Mouse (Mus musculus) MEL (cell line): ENCODE measurements around the gene Gm49395. TPM values are rescaled to one million over a fixed set of nuclear protein-coding genes. Genes with fewer than 3 reads are reported as not detected.

Source experiments
- DNase-seq: peaks from one replicate; pipeline ENCODE4 v3.0.0; 2011; ENCODE audit warnings: low read depth, low spot score
- H3K27ac ChIP-seq: 2 replicates; pipeline ENCODE4 v1.5.1; 2012; ENCODE audit warnings: low read depth, mild to moderate bottlenecking, control low read depth, low read length, moderate library complexity; ENCODE audit not compliant: control insufficient read depth
- H3K27me3 ChIP-seq, 2 experiments: fragments of 150-350 bp in 1 of 2; sonication (generic) in 1 of 2; 2 replicates each; pipeline ENCODE4 v1.6.1; 2012; ENCODE audit warnings: low read length in 2 of 2, mild to moderate bottlenecking in 2 of 2, improper control_type of control experiment in 1 of 2, moderate library complexity in 1 of 2; ENCODE audit not compliant: insufficient read depth in 2 of 2, control insufficient read depth in 1 of 2
- H3K36me3 ChIP-seq, 2 experiments: 2 replicates each; pipeline ENCODE4 v1.6.1; 2012 to 2014; ENCODE audit warnings: low read length in 2 of 2, improper control_type of control experiment in 1 of 2, inconsistent platforms in 1 of 2, mild to moderate bottlenecking in 1 of 2; ENCODE audit not compliant: insufficient read depth in 2 of 2, control insufficient read depth in 1 of 2
- H3K4me1 ChIP-seq, 2 experiments: fragments of 150-350 bp in 1 of 2; sonication (generic) in 1 of 2; 2 replicates each; pipeline ENCODE4 v1.6.1; 2012; ENCODE audit warnings: low read length in 2 of 2, improper control_type of control experiment in 1 of 2, mild to moderate bottlenecking in 1 of 2; ENCODE audit not compliant: insufficient read depth in 2 of 2, control insufficient read depth in 1 of 2
- H3K4me3 ChIP-seq, 2 experiments: fragments of 150-350 bp in 1 of 2; sonication (generic) in 1 of 2; 2 replicates each; pipeline ENCODE4 v1.5.1; 2012; ENCODE audit warnings: low read depth in 2 of 2, low read length in 2 of 2, mild to moderate bottlenecking in 2 of 2, moderate library complexity in 2 of 2, control low read depth in 1 of 2, improper control_type of control experiment in 1 of 2; ENCODE audit not compliant: control insufficient read depth in 1 of 2, insufficient read depth in 1 of 2
- H3K79me2 ChIP-seq: 2 replicates; pipeline ENCODE4 v1.6.1; 2012; ENCODE audit warnings: mild to moderate bottlenecking, low read length, moderate library complexity; ENCODE audit not compliant: control insufficient read depth, poor library complexity, insufficient read depth
- H3K9ac ChIP-seq: 2 replicates; pipeline ENCODE4 v1.6.1; 2012; ENCODE audit warnings: low read depth, mild to moderate bottlenecking, control low read depth, low read length, moderate library complexity; ENCODE audit not compliant: control insufficient read depth, poor library complexity, severe bottlenecking
- H3K9me3 ChIP-seq: fragments of 150-350 bp; sonication (generic); replicated peaks from 2 replicates; pipeline ENCODE4 v1.6.1; 2012; ENCODE audit warnings: mild to moderate bottlenecking, low read length, improper control_type of control experiment, moderate library complexity; ENCODE audit not compliant: insufficient read depth
- BHLHE40 ChIP-seq: IDR thresholded peaks from 2 replicates; pipeline ENCODE4 v1.6.1; 2012; ENCODE audit warnings: low read depth, mild to moderate bottlenecking, inconsistent platforms, low read length, improper control_type of control experiment, borderline replicate concordance
- CHD1 ChIP-seq: IDR thresholded peaks from 2 replicates; pipeline ENCODE4 v1.6.1; 2012; ENCODE audit warnings: low read depth, mild to moderate bottlenecking, inconsistent platforms, low read length, improper control_type of control experiment
- HCFC1 ChIP-seq: IDR thresholded peaks from 2 replicates; pipeline ENCODE4 v1.6.1; 2012; ENCODE audit warnings: low read depth, mild to moderate bottlenecking, inconsistent platforms, low read length, improper control_type of control experiment, moderate library complexity
- JUND ChIP-seq: IDR thresholded peaks from 2 replicates; pipeline ENCODE4 v1.6.1; 2011; ENCODE audit warnings: low read depth, mild to moderate bottlenecking, improper control_type of control experiment, low read length
- MAFK ChIP-seq: IDR thresholded peaks from 2 replicates; pipeline ENCODE4 v1.6.1; 2011; ENCODE audit warnings: low read depth, mild to moderate bottlenecking, low read length, improper control_type of control experiment, borderline replicate concordance
- MEF2A ChIP-seq: IDR thresholded peaks from 2 replicates; pipeline ENCODE4 v1.6.1; 2014; ENCODE audit warnings: low read depth, mild to moderate bottlenecking, inconsistent platforms, low read length, improper control_type of control experiment; ENCODE audit not compliant: poor library complexity, insufficient replicate concordance, severe bottlenecking; ENCODE audit errors: extremely low read depth
- MYC ChIP-seq: IDR thresholded peaks from 2 replicates; pipeline ENCODE4 v1.6.1; 2011; ENCODE audit warnings: low read depth, mild to moderate bottlenecking, low read length, improper control_type of control experiment, moderate library complexity
- NELFE ChIP-seq: IDR thresholded peaks from 2 replicates; pipeline ENCODE4 v1.6.1; 2011; ENCODE audit warnings: low read depth, low read length, improper control_type of control experiment
- NRF1 ChIP-seq: IDR thresholded peaks from 2 replicates; pipeline ENCODE4 v1.6.1; 2014; ENCODE audit warnings: low read depth, mild to moderate bottlenecking, inconsistent platforms, low read length, improper control_type of control experiment, moderate library complexity; ENCODE audit not compliant: poor library complexity, insufficient read depth, severe bottlenecking
- POLR2A ChIP-seq, 2 experiments: IDR thresholded peaks; 2 replicates each; pipeline ENCODE4 v1.6.1; 2011 to 2012; ENCODE audit warnings: low read length in 2 of 2, mild to moderate bottlenecking in 2 of 2, control low read depth in 1 of 2, improper control_type of control experiment in 1 of 2, low read depth in 1 of 2, moderate library complexity in 1 of 2; ENCODE audit not compliant: control insufficient read depth in 1 of 2, insufficient read depth in 1 of 2, poor library complexity in 1 of 2
- POLR2AphosphoS2 ChIP-seq: IDR thresholded peaks from 2 replicates; pipeline ENCODE4 v1.6.1; 2011; ENCODE audit warnings: low read length, improper control_type of control experiment
- POLR2AphosphoS5 ChIP-seq: IDR thresholded peaks from 2 replicates; pipeline ENCODE4 v1.6.1; 2012; ENCODE audit warnings: low read depth, borderline replicate concordance, mild to moderate bottlenecking, inconsistent platforms, low read length, moderate library complexity, mixed read lengths
- RCOR1 ChIP-seq: IDR thresholded peaks from 2 replicates; pipeline ENCODE4 v1.6.1; 2012; ENCODE audit warnings: low read depth, mild to moderate bottlenecking, inconsistent platforms, low read length, improper control_type of control experiment
- SMC3 ChIP-seq: IDR thresholded peaks from 2 replicates; pipeline ENCODE4 v1.6.1; 2011; ENCODE audit warnings: low read depth, low read length, improper control_type of control experiment
- TAL1 ChIP-seq: IDR thresholded peaks from 2 replicates; pipeline ENCODE4 v1.6.1; 2012; ENCODE audit warnings: mild to moderate bottlenecking, inconsistent platforms, low read length, moderate library complexity, mixed read lengths
- TBP ChIP-seq: IDR thresholded peaks from 2 replicates; pipeline ENCODE4 v1.8.0; 2011; ENCODE audit warnings: low read depth, low read length, improper control_type of control experiment
- USF1 ChIP-seq: IDR thresholded peaks from 2 replicates; pipeline ENCODE4 v1.6.1; 2014; ENCODE audit warnings: low read depth, mild to moderate bottlenecking, inconsistent platforms, low read length, improper control_type of control experiment, moderate library complexity
- USF2 ChIP-seq, 2 experiments: IDR thresholded peaks; 2 replicates each; pipeline ENCODE4 v1.6.1; 2011 to 2012; ENCODE audit warnings: improper control_type of control experiment in 2 of 2, low read length in 2 of 2, borderline replicate concordance in 1 of 2, inconsistent platforms in 1 of 2, low read depth in 1 of 2, mild to moderate bottlenecking in 1 of 2; ENCODE audit not compliant: insufficient read depth in 1 of 2
- ZC3H11A ChIP-seq: IDR thresholded peaks from 2 replicates; pipeline ENCODE4 v1.6.1; 2012; ENCODE audit warnings: low read depth, mild to moderate bottlenecking, inconsistent platforms, low read length, improper control_type of control experiment
- ZMIZ1 ChIP-seq: IDR thresholded peaks from 2 replicates; pipeline ENCODE4 v1.6.1; 2012; ENCODE audit warnings: low read depth, mild to moderate bottlenecking, inconsistent platforms, low read length, improper control_type of control experiment, moderate library complexity
- polyA plus RNA-seq, 2 experiments: library from polyadenylated mRNA; stranded (reverse) in 1 of 2; unstranded in 1 of 2; fragments of >175 nt in 1 of 2; fragments of >200 nt in 1 of 2; gene quantifications; 2 replicates each; pipeline versions ENCODE4 v1.2.1 to v1.2.4; 2012; ENCODE audit warnings: low replicate concordance in 2 of 2, low read depth in 1 of 2; ENCODE audit not compliant: insufficient read length in 2 of 2, insufficient read depth in 1 of 2, missing spikeins in 1 of 2
- total RNA-seq: library from RNA; depleted of rRNA; stranded (reverse); fragments of 300-350 nt; gene quantifications from 2 replicates; pipeline ENCODE4 v1.2.3, GENCODE M21; 2012

Gm49395 gene
- total and polyA plus RNA-seq, 3 experiments, result 0.31 TPM; not detected in 2

DNA sequence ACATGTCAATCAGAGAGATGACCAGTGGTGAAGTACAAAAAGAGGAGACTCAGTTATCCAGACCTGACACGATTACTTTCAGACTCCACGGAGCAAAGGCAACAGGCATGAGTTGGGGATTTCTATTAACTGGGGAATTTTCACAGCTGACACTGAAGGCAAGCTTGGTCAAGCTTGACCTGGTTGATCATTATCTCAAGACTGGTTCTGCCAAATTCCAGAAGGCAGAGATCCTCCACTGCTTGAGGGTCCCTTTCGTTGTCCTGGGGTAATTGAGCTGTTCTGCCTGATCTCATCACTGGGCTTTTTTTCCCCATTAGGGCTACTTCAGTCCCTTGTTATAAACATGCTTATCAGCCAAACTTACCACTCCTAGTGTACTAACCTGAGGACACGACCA, 7.9 kb upstream of the Gm49395 start:
- no peaks in the 10 kb centered on the region for H3K9me3 ChIP-seq
- no peak for DNase-seq
- no peaks in the 10 kb centered on the region for H3K36me3 ChIP-seq
- H3K4me3 ChIP-seq, result no peak overlapping the region
- no peak overlapping the region for H3K9ac ChIP-seq
- no peaks in the 10 kb centered on the region for H3K4me1 ChIP-seq
- no peak for TF ChIP-seq POLR2AphosphoS5
- no peak for TF ChIP-seq JUND
- TF ChIP-seq NRF1, result no peak
- TF ChIP-seq USF2 (IDR thresholded peaks at IDR 0.05; ENCODE audit: borderline replicate concordance in 1 of 2, insufficient read depth in 1 of 2, low read depth in 1 of 2, low read length in 2 of 2), result no peak
- no peaks in the 10 kb centered on the region for H3K79me2 ChIP-seq
- no peak overlapping the region for H3K27ac ChIP-seq
- no peaks in the 10 kb centered on the region for H3K27me3 ChIP-seq

DNA sequence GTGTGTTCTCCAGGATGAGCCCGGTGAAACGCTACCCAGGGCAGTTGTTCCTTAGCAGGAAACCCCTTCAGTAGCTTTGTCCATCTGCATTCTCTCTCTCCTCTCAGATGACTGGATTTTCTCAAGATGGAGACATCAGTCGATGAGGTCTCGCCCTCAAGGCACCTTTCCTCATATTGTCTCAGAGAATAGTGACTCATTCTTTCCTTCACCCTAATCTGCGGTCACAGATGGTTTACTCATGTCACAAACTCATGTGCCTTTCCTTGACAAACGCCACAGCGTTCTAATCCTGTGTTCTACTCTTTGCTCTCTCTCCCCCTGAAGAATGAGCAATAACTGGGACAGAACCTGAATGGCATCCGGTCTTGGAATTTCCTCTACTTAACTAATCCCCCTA, 5.7 kb upstream of the Gm49395 start:
- no peak overlapping the region for H3K4me3 ChIP-seq
- H3K36me3 ChIP-seq, result no peaks in the 10 kb centered on the region
- H3K79me2 ChIP-seq, result no peaks in the 10 kb centered on the region
- no peak overlapping the region for H3K27ac ChIP-seq
- H3K27me3 ChIP-seq, result no peaks in the 10 kb centered on the region
- no peaks in the 10 kb centered on the region for H3K4me1 ChIP-seq
- H3K9ac ChIP-seq, result no peak overlapping the region
- no peaks in the 10 kb centered on the region for H3K9me3 ChIP-seq
- TF ChIP-seq NRF1 (no peak), BHLHE40 (no peak), MYC (no peak), ZC3H11A (no peak), MEF2A (no peak), HCFC1 (no peak), USF1 (no peak)
- TF ChIP-seq, all 39 proteins: peak for 0
- no peak for DNase-seq

DNA sequence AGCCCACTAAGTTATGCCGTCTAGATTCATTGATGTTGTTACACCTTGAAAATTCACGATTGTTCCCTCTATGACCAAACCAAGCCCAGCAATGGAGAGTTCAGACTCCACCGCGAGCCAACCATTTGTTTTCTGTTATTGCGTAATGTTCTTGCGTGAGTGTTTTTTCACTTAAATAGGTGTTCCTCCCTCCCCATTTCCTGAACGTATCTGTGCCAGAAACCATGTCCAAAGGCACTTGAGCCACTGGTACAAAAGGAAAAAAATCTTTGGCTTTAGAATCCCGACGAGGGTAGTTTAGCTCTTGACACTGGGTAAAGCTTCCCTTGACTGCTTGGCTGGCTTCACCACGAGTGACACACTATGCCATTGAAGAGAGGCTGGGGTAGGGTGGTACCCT, 4.5 kb upstream of the Gm49395 start:
- no peak for TF ChIP-seq ZMIZ1
- no peak for TF ChIP-seq MAFK
- no peak for TF ChIP-seq SMC3
- no peak for TF ChIP-seq TBP
- no peak for TF ChIP-seq NELFE
- no peak for TF ChIP-seq POLR2AphosphoS2
- no peak for TF ChIP-seq TAL1
- TF ChIP-seq POLR2A (IDR thresholded peaks at IDR 0.05; ENCODE audit: control insufficient read depth in 1 of 2, insufficient read depth in 1 of 2, low read depth in 1 of 2, low read length in 2 of 2, poor library complexity in 1 of 2), result no peak
- TF ChIP-seq MEF2A, result no peak
- TF ChIP-seq CHD1, result no peak
- no peak for TF ChIP-seq RCOR1
- no peaks in the 10 kb centered on the region for H3K9me3 ChIP-seq
- no peak overlapping the region for H3K27ac ChIP-seq
- H3K4me3 ChIP-seq, result no peak overlapping the region
- no peak overlapping the region for H3K9ac ChIP-seq
- no peak for DNase-seq
- no peaks in the 10 kb centered on the region for H3K79me2 ChIP-seq
- H3K36me3 ChIP-seq, result no peaks in the 10 kb centered on the region
- H3K4me1 ChIP-seq, result no peaks in the 10 kb centered on the region
- H3K27me3 ChIP-seq, result no peaks in the 10 kb centered on the region
